Mouse (Mus musculus) spleen, adult 2 months (tissue): ENCODE results near the gene Zfp362. TPM values are rescaled to one million over a fixed set of nuclear protein-coding genes. Genes with fewer than 3 reads are reported as not detected.

Source experiments
- DNase-seq, 2 experiments: peaks; one replicate each; pipeline versions ENCODE4 v3.0.0 to v3.0.0-alpha.2; 2012 to 2021; ENCODE audit warnings: low spot score in 2 of 2, low read depth in 1 of 2
- H3K27ac ChIP-seq: fragments of 200-500 bp; 2 replicates; pipeline ENCODE4 v1.5.1; 2012; ENCODE audit warnings: low read length, inconsistent platforms; ENCODE audit not compliant: insufficient read depth
- H3K27me3 ChIP-seq: fragments of 200-500 bp; 2 replicates; pipeline ENCODE4 v1.6.1; 2012; ENCODE audit warnings: mild to moderate bottlenecking, moderate library complexity, low read length, inconsistent platforms; ENCODE audit not compliant: control insufficient read depth, insufficient read depth
- H3K36me3 ChIP-seq: fragments of 200-500 bp; 2 replicates; pipeline ENCODE4 v1.6.1; 2012; ENCODE audit warnings: mild to moderate bottlenecking, low read length, inconsistent platforms; ENCODE audit not compliant: control insufficient read depth, insufficient read depth
- H3K4me1 ChIP-seq: fragments of 200-500 bp; 2 replicates; pipeline ENCODE4 v1.6.1; 2011; ENCODE audit warnings: inconsistent platforms; ENCODE audit not compliant: control insufficient read depth, insufficient read depth, insufficient read length
- H3K4me3 ChIP-seq: fragments of 200-500 bp; 2 replicates; pipeline ENCODE4 v1.5.1; 2011; ENCODE audit warnings: mild to moderate bottlenecking, inconsistent platforms; ENCODE audit not compliant: insufficient read depth, insufficient read length; ENCODE audit errors: extremely low read depth
- CTCF ChIP-seq: fragments of 200-500 bp; IDR thresholded peaks from 2 replicates; pipeline ENCODE4 v1.5.1; 2011; ENCODE audit warnings: mild to moderate bottlenecking, inconsistent platforms; ENCODE audit not compliant: insufficient read depth, insufficient read length, insufficient replicate concordance; ENCODE audit errors: extremely low read depth
- POLR2A ChIP-seq: fragments of 200-500 bp; IDR thresholded peaks from 2 replicates; pipeline ENCODE4 v1.6.1; 2011; ENCODE audit warnings: low read depth, low read length, inconsistent platforms
- whole genome bisulfite sequencing: fragments of 180-500 bp; shearing (Covaris S2); methylation state at CpG from one replicate; pipeline ENCODE4 v1.1.7; 2018; 5-methylcytosine and 5-hydroxymethylcytosine counted together
- polyA plus RNA-seq: library from polyadenylated mRNA; depleted of rRNA; stranded (reverse); fragments of >200 nt; gene quantifications from 2 replicates; pipeline ENCODE4 v1.2.3, GENCODE M21; 2012

Zfp362 gene
- polyA plus RNA-seq, 1 experiment: 52.7 TPM

- Histone ChIP-seq H3K27me3 (no peaks in the 10 kb centered on the region), H3K36me3 (peaks cover 79% of the 10 kb centered on the region), H3K27ac (no peak overlapping the region), H3K4me1 (no peaks in the 10 kb centered on the region), H3K4me3 (no peak overlapping the region)
- WGBS: 95% methylated on average over 7 of the region's 7 CpGs
- DNase-seq: no peak
- TF ChIP-seq POLR2A: no peak
- no peak for TF ChIP-seq CTCF
These were observed 57.5 kb downstream of the Zfp362 start for GRCm38 (mm10) chr4:128748309-128748708.

- H3K27ac ChIP-seq: no peak overlapping the region
- TF ChIP-seq CTCF: no peak
- TF ChIP-seq POLR2A: no peak
- DNase-seq: no peak
- H3K36me3 ChIP-seq: peaks cover 78% of the 10 kb centered on the region
- H3K27me3 ChIP-seq: no peaks in the 10 kb centered on the region
- H3K4me1 ChIP-seq: no peaks in the 10 kb centered on the region
- no peak overlapping the region for H3K4me3 ChIP-seq
- WGBS: 86% methylated on average over 22 of the region's 22 CpGs
These were observed 58.1 kb downstream of the Zfp362 start for GRCm38 (mm10) chr4:128747614-128748270.

- peaks cover 58% of the 10 kb centered on the region for H3K36me3 ChIP-seq
- no peak overlapping the region for H3K4me3 ChIP-seq
- TF ChIP-seq POLR2A (no peak), CTCF (no peak)
- no peaks in the 10 kb centered on the region for H3K27me3 ChIP-seq
- H3K27ac ChIP-seq: no peak overlapping the region
- DNase-seq: no peak
- WGBS: 65% methylated on average over 8 of the region's 8 CpGs
- no peaks in the 10 kb centered on the region; the same call in 1 of the 2 replicates for H3K4me1 ChIP-seq
These were observed 60.7 kb downstream of the Zfp362 start for GRCm38 (mm10) chr4:128745160-128745559.

- H3K4me1 ChIP-seq: no peaks in the 10 kb centered on the region; the same call in 1 of the 2 replicates
- DNase-seq: no peak
- TF ChIP-seq POLR2A: no peak
- TF ChIP-seq CTCF: no peak
- 87% methylated on average over 12 of the region's 12 CpGs for WGBS
- no peak overlapping the region for H3K4me3 ChIP-seq
- no peak overlapping the region for H3K27ac ChIP-seq
- no peaks in the 10 kb centered on the region for H3K27me3 ChIP-seq
- peaks cover 41% of the 10 kb centered on the region for H3K36me3 ChIP-seq
These were observed 62.7 kb downstream of the Zfp362 start for GRCm38 (mm10) chr4:128743031-128743626.

GRCm38 (mm10) chr4:128742379-128742970, 63.4 kb downstream of the Zfp362 start:
- WGBS: 92% methylated on average over 10 of the region's 10 CpGs
- no peak overlapping the region for H3K27ac ChIP-seq
- H3K36me3 ChIP-seq: peaks cover 35% of the 10 kb centered on the region
- H3K4me3 ChIP-seq: no peak overlapping the region
- TF ChIP-seq POLR2A: no peak
- H3K4me1 ChIP-seq: no peaks in the 10 kb centered on the region; the same call in 1 of the 2 replicates
- no peaks in the 10 kb centered on the region for H3K27me3 ChIP-seq
- DNase-seq: no peak

GRCm38 (mm10) chr4:128741906-128742305, 63.9 kb downstream of the Zfp362 start:
- WGBS: 86% methylated on average over 5 of the region's 5 CpGs
- Histone ChIP-seq H3K36me3 (peaks cover 29% of the 10 kb centered on the region), H3K27ac (no peak overlapping the region), H3K4me3 (no peak overlapping the region), H3K27me3 (no peaks in the 10 kb centered on the region), H3K4me1 (peaks cover 6% of the 10 kb centered on the region; the same call in 1 of the 2 replicates)
- no peak for DNase-seq
- TF ChIP-seq CTCF (no peak), POLR2A (no peak)

- TF ChIP-seq CTCF (no peak), POLR2A (no peak)
- no peak overlapping the region for H3K27ac ChIP-seq
- no peak overlapping the region for H3K4me3 ChIP-seq
- peaks cover 11% of the 10 kb centered on the region; the same call in 1 of the 2 replicates for H3K4me1 ChIP-seq
- no peak for DNase-seq
- 20% methylated on average over 1 of the region's 1 CpGs for WGBS
- H3K27me3 ChIP-seq: no peaks in the 10 kb centered on the region
- H3K36me3 ChIP-seq: peaks cover 19% of the 10 kb centered on the region
These were observed 65.0 kb downstream of the Zfp362 start for GRCm38 (mm10) chr4:128740878-128741277.
